Mouse (Mus musculus): ENCODE measurements around the gene Il31. TPM values are rescaled to one million over a fixed set of nuclear protein-coding genes. Genes with fewer than 3 reads are reported as not detected.

The Il31 gene
- polyA plus RNA-seq, 1 experiment from 2014 or later = not detected

GRCm38 (mm10) chr5:123444849-123445334, 44.4 kb downstream of the Il31 start:
- H3K36me3 ChIP-seq (ENCODE audit: control insufficient read depth, insufficient read depth, low read length) = no peaks in the 10 kb centered on the region
- WGBS = 90% methylated on average over 5 of the region's 5 CpGs
- H3K27me3 ChIP-seq (ENCODE audit: control insufficient read depth, insufficient read depth, low read length) = no peaks in the 10 kb centered on the region
- H3K9me3 ChIP-seq (ENCODE audit: control insufficient read depth, low read length) = no peaks in the 10 kb centered on the region
- no peak for DNase-seq (ENCODE audit: low spot score)
- ATAC-seq (ENCODE audit: low FRiP score) = no peak
- H3K27ac ChIP-seq (ENCODE audit: low read depth, low read length) = no peak overlapping the region
- H3K4me2 ChIP-seq (replicated peaks; ENCODE audit: low read depth, low read length) = no peak overlapping the region
- no peak overlapping the region for H3K9ac ChIP-seq (ENCODE audit: low read depth, low read length)
- no peak overlapping the region for H3K4me3 ChIP-seq (ENCODE audit: low read depth, low read length)
- no peaks in the 10 kb centered on the region for H3K4me1 ChIP-seq (replicated peaks; ENCODE audit: control insufficient read depth, insufficient read depth, low read length)

GRCm38 (mm10) chr5:123444069-123444468, 45.2 kb downstream of the Il31 start:
- DNase-seq (ENCODE audit: low spot score) (peak; percentile 80), ATAC-seq (ENCODE audit: low FRiP score) (no peak)
- H3K9me3 ChIP-seq (ENCODE audit: control insufficient read depth, low read length) = no peaks in the 10 kb centered on the region
- H3K4me1 ChIP-seq (replicated peaks; ENCODE audit: control insufficient read depth, insufficient read depth, low read length) = no peaks in the 10 kb centered on the region
- no peak overlapping the region for H3K27ac ChIP-seq (ENCODE audit: low read depth, low read length)
- 49% methylated on average over 4 of the region's 4 CpGs for WGBS
- H3K9ac ChIP-seq (ENCODE audit: low read depth, low read length) = no peak overlapping the region
- no peak overlapping the region for H3K4me3 ChIP-seq (ENCODE audit: low read depth, low read length)
- H3K27me3 ChIP-seq (ENCODE audit: control insufficient read depth, insufficient read depth, low read length) = no peaks in the 10 kb centered on the region
- H3K36me3 ChIP-seq (ENCODE audit: control insufficient read depth, insufficient read depth, low read length) = no peaks in the 10 kb centered on the region
- H3K4me2 ChIP-seq (replicated peaks; ENCODE audit: low read depth, low read length) = no peak overlapping the region

GRCm38 (mm10) chr5:123442283-123442682, 47.0 kb downstream of the Il31 start:
- Histone ChIP-seq H3K4me2 (replicated peaks; ENCODE audit: low read depth, low read length) (no peak overlapping the region), H3K27ac (ENCODE audit: low read depth, low read length) (no peak overlapping the region), H3K36me3 (ENCODE audit: control insufficient read depth, insufficient read depth, low read length) (no peaks in the 10 kb centered on the region), H3K9me3 (ENCODE audit: control insufficient read depth, low read length) (no peaks in the 10 kb centered on the region), H3K9ac (ENCODE audit: low read depth, low read length) (no peak overlapping the region), H3K27me3 (ENCODE audit: control insufficient read depth, insufficient read depth, low read length) (no peaks in the 10 kb centered on the region), H3K4me3 (ENCODE audit: low read depth, low read length) (no peak overlapping the region), H3K4me1 (replicated peaks; ENCODE audit: control insufficient read depth, insufficient read depth, low read length) (no peaks in the 10 kb centered on the region)
- no peak for DNase-seq (ENCODE audit: low spot score)
- WGBS = 94% methylated on average over 3 of the region's 3 CpGs
- no peak for ATAC-seq (ENCODE audit: low FRiP score)

GRCm38 (mm10) chr5:123440664-123441063, 48.6 kb downstream of the Il31 start:
- no peaks in the 10 kb centered on the region for H3K27me3 ChIP-seq (ENCODE audit: control insufficient read depth, insufficient read depth, low read length)
- H3K9ac ChIP-seq (ENCODE audit: low read depth, low read length) = no peak overlapping the region
- H3K36me3 ChIP-seq (ENCODE audit: control insufficient read depth, insufficient read depth, low read length) = no peaks in the 10 kb centered on the region
- ATAC-seq (ENCODE audit: low FRiP score) (no peak), DNase-seq (ENCODE audit: low spot score) (no peak)
- WGBS = 72% methylated on average over 4 of the region's 4 CpGs
- H3K9me3 ChIP-seq (ENCODE audit: control insufficient read depth, low read length) = no peaks in the 10 kb centered on the region
- H3K4me1 ChIP-seq (replicated peaks; ENCODE audit: control insufficient read depth, insufficient read depth, low read length) = no peaks in the 10 kb centered on the region
- H3K4me2 ChIP-seq (replicated peaks; ENCODE audit: low read depth, low read length) = no peak overlapping the region
- H3K4me3 ChIP-seq (ENCODE audit: low read depth, low read length) = no peak overlapping the region
- no peak overlapping the region for H3K27ac ChIP-seq (ENCODE audit: low read depth, low read length)

GRCm38 (mm10) chr5:123439941-123440340, 49.3 kb downstream of the Il31 start:
- H3K4me2 ChIP-seq (replicated peaks; ENCODE audit: low read depth, low read length) = no peak overlapping the region
- H3K27ac ChIP-seq (ENCODE audit: low read depth, low read length) = no peak overlapping the region
- 79% methylated on average over 4 of the region's 4 CpGs for WGBS
- H3K27me3 ChIP-seq (ENCODE audit: control insufficient read depth, insufficient read depth, low read length) = no peaks in the 10 kb centered on the region
- DNase-seq (ENCODE audit: low spot score) (peak; percentile 31), ATAC-seq (ENCODE audit: low FRiP score) (no peak)
- no peak overlapping the region for H3K4me3 ChIP-seq (ENCODE audit: low read depth, low read length)
- H3K36me3 ChIP-seq (ENCODE audit: control insufficient read depth, insufficient read depth, low read length) = no peaks in the 10 kb centered on the region
- no peaks in the 10 kb centered on the region for H3K4me1 ChIP-seq (replicated peaks; ENCODE audit: control insufficient read depth, insufficient read depth, low read length)
- no peaks in the 10 kb centered on the region for H3K9me3 ChIP-seq (ENCODE audit: control insufficient read depth, low read length)
- no peak overlapping the region for H3K9ac ChIP-seq (ENCODE audit: low read depth, low read length)

GRCm38 (mm10) chr5:123439312-123439711, 50.0 kb downstream of the Il31 start:
- H3K36me3 ChIP-seq (ENCODE audit: control insufficient read depth, insufficient read depth, low read length) = no peaks in the 10 kb centered on the region
- no peaks in the 10 kb centered on the region for H3K9me3 ChIP-seq (ENCODE audit: control insufficient read depth, low read length)
- no peak overlapping the region for H3K4me3 ChIP-seq (ENCODE audit: low read depth, low read length)
- H3K4me2 ChIP-seq (replicated peaks; ENCODE audit: low read depth, low read length) = no peak overlapping the region
- H3K27me3 ChIP-seq (ENCODE audit: control insufficient read depth, insufficient read depth, low read length) = no peaks in the 10 kb centered on the region
- H3K4me1 ChIP-seq (replicated peaks; ENCODE audit: control insufficient read depth, insufficient read depth, low read length) = no peaks in the 10 kb centered on the region
- ATAC-seq (ENCODE audit: low FRiP score) (no peak), DNase-seq (ENCODE audit: low spot score) (no peak)
- 95% methylated on average over 1 of the region's 1 CpGs for WGBS
- no peak overlapping the region for H3K9ac ChIP-seq (ENCODE audit: low read depth, low read length)
- H3K27ac ChIP-seq (ENCODE audit: low read depth, low read length) = no peak overlapping the region

- Histone ChIP-seq H3K27ac (ENCODE audit: low read depth, low read length) (no peak overlapping the region), H3K4me1 (replicated peaks; ENCODE audit: control insufficient read depth, insufficient read depth, low read length) (no peaks in the 10 kb centered on the region), H3K9me3 (ENCODE audit: control insufficient read depth, low read length) (no peaks in the 10 kb centered on the region), H3K36me3 (ENCODE audit: control insufficient read depth, insufficient read depth, low read length) (no peaks in the 10 kb centered on the region), H3K4me3 (ENCODE audit: low read depth, low read length) (no peak overlapping the region), H3K9ac (ENCODE audit: low read depth, low read length) (no peak overlapping the region), H3K4me2 (replicated peaks; ENCODE audit: low read depth, low read length) (no peak overlapping the region), H3K27me3 (ENCODE audit: control insufficient read depth, insufficient read depth, low read length) (no peaks in the 10 kb centered on the region)
- WGBS = 92% methylated on average over 3 of the region's 3 CpGs
- ATAC-seq (ENCODE audit: low FRiP score) (no peak), DNase-seq (ENCODE audit: low spot score) (no peak)
Observed at GRCm38 (mm10) chr5:123438381-123438780, 50.9 kb downstream of the Il31 start.

GRCm38 (mm10) chr5:123436780-123437175, 52.5 kb downstream of the Il31 start:
- no peak overlapping the region for H3K9ac ChIP-seq (ENCODE audit: low read depth, low read length)
- no peaks in the 10 kb centered on the region for H3K4me1 ChIP-seq (replicated peaks; ENCODE audit: control insufficient read depth, insufficient read depth, low read length)
- ATAC-seq (ENCODE audit: low FRiP score) (no peak), DNase-seq (ENCODE audit: low spot score) (peak; percentile 54)
- H3K27ac ChIP-seq (ENCODE audit: low read depth, low read length) = no peak overlapping the region
- H3K4me3 ChIP-seq (ENCODE audit: low read depth, low read length) = no peak overlapping the region
- no peaks in the 10 kb centered on the region for H3K9me3 ChIP-seq (ENCODE audit: control insufficient read depth, low read length)
- no peaks in the 10 kb centered on the region for H3K27me3 ChIP-seq (ENCODE audit: control insufficient read depth, insufficient read depth, low read length)
- no peak overlapping the region for H3K4me2 ChIP-seq (replicated peaks; ENCODE audit: low read depth, low read length)
- no peaks in the 10 kb centered on the region for H3K36me3 ChIP-seq (ENCODE audit: control insufficient read depth, insufficient read depth, low read length)
- 45% methylated on average over 4 of the region's 4 CpGs for WGBS

GRCm38 (mm10) chr5:123436071-123436779, 53.1 kb downstream of the Il31 start:
- no peaks in the 10 kb centered on the region for H3K9me3 ChIP-seq (ENCODE audit: control insufficient read depth, low read length)
- H3K9ac ChIP-seq (ENCODE audit: low read depth, low read length) = no peak overlapping the region
- ATAC-seq (ENCODE audit: low FRiP score) = no peak

More at GRCm38 (mm10) chr5:123436071-123436779, 53.1 kb downstream of the Il31 start:
- H3K36me3 ChIP-seq (ENCODE audit: control insufficient read depth, insufficient read depth, low read length) = no peaks in the 10 kb centered on the region
- 63% methylated on average over 8 of the region's 8 CpGs for WGBS
- no peak overlapping the region for H3K4me2 ChIP-seq (replicated peaks; ENCODE audit: low read depth, low read length)
- H3K4me1 ChIP-seq (replicated peaks; ENCODE audit: control insufficient read depth, insufficient read depth, low read length) = no peaks in the 10 kb centered on the region
- H3K27ac ChIP-seq (ENCODE audit: low read depth, low read length) = no peak overlapping the region
- H3K4me3 ChIP-seq (ENCODE audit: low read depth, low read length) = no peak overlapping the region
- DNase-seq (ENCODE audit: low spot score) = no peak
- no peaks in the 10 kb centered on the region for H3K27me3 ChIP-seq (ENCODE audit: control insufficient read depth, insufficient read depth, low read length)
